ENCODE assay signal across 10 mouse cellular contexts in genomic region chr11:57950989-57951388, GRCm38 (mm10). TPM values are rescaled to one million over a fixed set of nuclear protein-coding genes. Genes with fewer than 3 reads are reported as not detected.
DNase-seq lines count a peak whose midpoint lies in the region; ATAC-seq and TF ChIP-seq lines count a peak whose summit lies in the region.
"Had no signal": no experiment of that assay in that cellular context is flagged by ENCODE, and none has a peak within 500 bp of the region (broad histone marks: within the 10 kb centered on the region; RNA-seq: fewer than 3 reads in every experiment).

No protein-coding gene starts in this region.

- no peaks in the 10 kb centered on the region for H3K27me3 ChIP-seq in hindbrain, embryonic 10.5 days (ENCODE audit: insufficient read depth, poor library complexity, severe bottlenecking)
- no peaks in the 10 kb centered on the region for H3K27me3 ChIP-seq in hindbrain, embryonic 16.5 days (replicated peaks; ENCODE audit: control insufficient read depth, insufficient read depth, low read length)
- H3K27me3 ChIP-seq in MEL (ENCODE audit: control insufficient read depth in 1 of 2, insufficient read depth in 2 of 2, low read length in 2 of 2) = no peaks in the 10 kb centered on the region
- H3K27me3 ChIP-seq in liver, adult 2 months (ENCODE audit: control insufficient read depth, insufficient read depth, low read length) = no peaks in the 10 kb centered on the region
- H3K27me3 ChIP-seq in splenic B cell, adult 2 months (ENCODE audit: control insufficient read depth, insufficient read depth, low read length, poor library complexity, severe bottlenecking) = no peaks in the 10 kb centered on the region
- H3K27me3 ChIP-seq: embryonic facial prominence, embryonic 15.5 days; stomach, embryonic 15.5 days had no signal

- TF ChIP-seq RAD21 in MEL (IDR thresholded peaks at IDR 0.05; ENCODE audit: low read depth, low read length) = peak; percentile 92

- H3K4me3 ChIP-seq in hindbrain, embryonic 10.5 days = no peak overlapping the region
- no peak overlapping the region for H3K4me3 ChIP-seq in hindbrain, embryonic 16.5 days (ENCODE audit: low read length)
- peak overlapping the region; percentile 50 to 58 for H3K4me3 ChIP-seq in MEL (ENCODE audit: control insufficient read depth in 1 of 2, insufficient read depth in 1 of 2, low read depth in 2 of 2, low read length in 2 of 2)
- no peak overlapping the region for H3K4me3 ChIP-seq in liver, adult 2 months (ENCODE audit: insufficient read depth, low read depth, low read length)
- H3K4me3 ChIP-seq: embryonic facial prominence, embryonic 15.5 days; stomach, embryonic 15.5 days had no signal

- TF ChIP-seq EP300 in MEL (IDR thresholded peaks at IDR 0.05; ENCODE audit: low read depth in 1 of 2, low read length in 2 of 2) = no peak

- H3K4me1 ChIP-seq in hindbrain, embryonic 10.5 days (replicated peaks) = 0 out of 2 replicates have a peak, but pooled peaks cover 3% of the 10 kb centered on the region
- no peaks in the 10 kb centered on the region for H3K4me1 ChIP-seq in hindbrain, embryonic 16.5 days (ENCODE audit: control insufficient read depth, insufficient read depth, low read depth, low read length)
- H3K4me1 ChIP-seq in MEL (ENCODE audit: control insufficient read depth in 1 of 2, insufficient read depth in 2 of 2, low read length in 2 of 2) = peaks cover 10 to 27% of the 10 kb centered on the region in 2 experiments
- H3K4me1 ChIP-seq in liver, adult 2 months (ENCODE audit: control insufficient read depth, insufficient read depth, low read length) = peaks cover 8% of the 10 kb centered on the region; the same call in 1 of the 2 replicates
- H3K4me1 ChIP-seq: embryonic facial prominence, embryonic 15.5 days; stomach, embryonic 15.5 days had no signal

- H3K4me2 ChIP-seq in hindbrain, embryonic 16.5 days (ENCODE audit: low read length) = no peak overlapping the region
- H3K4me2 ChIP-seq: embryonic facial prominence, embryonic 15.5 days; stomach, embryonic 15.5 days had no signal

- no peak for TF ChIP-seq POLR2A in MEL (IDR thresholded peaks at IDR 0.05; ENCODE audit: control insufficient read depth in 1 of 2, insufficient read depth in 1 of 2, low read depth in 1 of 2, low read length in 2 of 2, poor library complexity in 1 of 2)
- no peak for TF ChIP-seq POLR2A in liver, adult 2 months (IDR thresholded peaks at IDR 0.05; ENCODE audit: extremely low read depth, insufficient read depth, low read length)

- H3K9me3 ChIP-seq in hindbrain, embryonic 10.5 days = no peaks in the 10 kb centered on the region
- no peaks in the 10 kb centered on the region for H3K9me3 ChIP-seq in hindbrain, embryonic 16.5 days (ENCODE audit: control insufficient read depth, low read length)
- no peaks in the 10 kb centered on the region for H3K9me3 ChIP-seq in MEL (replicated peaks; ENCODE audit: insufficient read depth, low read length)
- H3K9me3 ChIP-seq: embryonic facial prominence, embryonic 15.5 days; stomach, embryonic 15.5 days had no signal

- 4% methylated on average over 4 of the region's 4 CpGs for WGBS in hindbrain, embryonic 10.5 days
- WGBS in hindbrain, embryonic 16.5 days = 1% methylated on average over 4 of the region's 4 CpGs
- 0% methylated on average over 4 of the region's 4 CpGs for WGBS in liver, adult 2 months

- no peak overlapping the region for H3K27ac ChIP-seq in hindbrain, embryonic 10.5 days
- H3K27ac ChIP-seq in hindbrain, embryonic 16.5 days (ENCODE audit: low read depth, low read length) = no peak overlapping the region
- no peak overlapping the region for H3K27ac ChIP-seq in MEL (ENCODE audit: control insufficient read depth, low read depth, low read length)
- H3K27ac ChIP-seq in liver, adult 2 months (replicated peaks; ENCODE audit: insufficient read depth, low read depth, low read length) = no peak overlapping the region
- H3K27ac ChIP-seq: embryonic facial prominence, embryonic 15.5 days; stomach, embryonic 15.5 days had no signal

- ATAC-seq in hindbrain, embryonic 16.5 days = no peak

- DNase-seq in hindbrain, embryonic 10.5 days (ENCODE audit: low spot score) = peak; percentile 21
- peak; percentile 80 for DNase-seq in 416B (ENCODE audit: low read depth)
- peak; percentile 91 for DNase-seq in MEL (ENCODE audit: low read depth, low spot score)
- DNase-seq in embryo, embryonic 10 days (ENCODE audit: low spot score) = peak; percentile 77
- DNase-seq in liver, adult 2 months (ENCODE audit: extremely low read depth, low read depth, low spot score) = peak; percentile 36
- peak; percentile 88 for DNase-seq in splenic B cell, adult 2 months (ENCODE audit: low read depth, low spot score)
- no peak for DNase-seq in ovary, postnatal 10 days (ENCODE audit: low spot score)

- no peaks in the 10 kb centered on the region for H3K36me3 ChIP-seq in hindbrain, embryonic 10.5 days
- no peaks in the 10 kb centered on the region for H3K36me3 ChIP-seq in hindbrain, embryonic 16.5 days (ENCODE audit: control insufficient read depth, insufficient read depth, low read length)
- peaks cover 0 to 23% of the 10 kb centered on the region in 2 experiments; a peak in 2 of 4 replicates for H3K36me3 ChIP-seq in MEL (ENCODE audit: control insufficient read depth in 1 of 2, insufficient read depth in 2 of 2, low read length in 2 of 2)
- no peaks in the 10 kb centered on the region for H3K36me3 ChIP-seq in liver, adult 2 months (ENCODE audit: control insufficient read depth, insufficient read depth, low read length)
- H3K36me3 ChIP-seq in splenic B cell, adult 2 months (ENCODE audit: control insufficient read depth, insufficient read depth, low read length, poor library complexity, severe bottlenecking) = no peaks in the 10 kb centered on the region
- H3K36me3 ChIP-seq: embryonic facial prominence, embryonic 15.5 days; stomach, embryonic 15.5 days had no signal

- peak; percentile 41 to 79 (median 52) for TF ChIP-seq CTCF in MEL (IDR thresholded peaks at IDR 0.05 in 2 of 3, conservative IDR thresholded peaks at IDR 0.05 in 1 of 3; ENCODE audit: control insufficient read depth in 1 of 3, insufficient read depth in 1 of 3, low read depth in 2 of 3, low read length in 3 of 3, poor library complexity in 1 of 3, severe bottlenecking in 1 of 3)
- TF ChIP-seq CTCF in liver, adult 2 months (IDR thresholded peaks at IDR 0.05; ENCODE audit: low read depth, low read length) = peak; percentile 47

- H3K79me2 ChIP-seq in MEL (ENCODE audit: control insufficient read depth, insufficient read depth, low read length, poor library complexity) = no peaks in the 10 kb centered on the region
- H3K79me2 ChIP-seq in liver, adult 2 months (ENCODE audit: control insufficient read depth, insufficient read depth, low read length) = no peaks in the 10 kb centered on the region

- H3K9ac ChIP-seq in hindbrain, embryonic 16.5 days (ENCODE audit: low read depth, low read length) = no peak overlapping the region; the same call in 1 of the 2 replicates
- H3K9ac ChIP-seq in MEL (ENCODE audit: control insufficient read depth, low read depth, low read length, poor library complexity, severe bottlenecking) = peak overlapping the region; percentile 51; the same call in 1 of the 2 replicates
- no peak overlapping the region for H3K9ac ChIP-seq in liver, adult 2 months (ENCODE audit: low read depth, low read length)
- H3K9ac ChIP-seq: embryonic facial prominence, embryonic 15.5 days; stomach, embryonic 15.5 days had no signal

TF ChIP-seq in MEL, 35 proteins besides CTCF, POLR2A, EP300 and RAD21:
- TF ChIP-seq GABPA (IDR thresholded peaks at IDR 0.05; ENCODE audit: low read depth, low read length) (no peak), JUND (IDR thresholded peaks at IDR 0.05; ENCODE audit: low read depth, low read length) (no peak; the same call in 1 of the 2 replicates), RCOR1 (IDR thresholded peaks at IDR 0.05; ENCODE audit: low read depth, low read length) (no peak), MXI1 (IDR thresholded peaks at IDR 0.05; ENCODE audit: low read depth, low read length) (peak; percentile 4; the same call in 1 of the 2 replicates), TBP (IDR thresholded peaks at IDR 0.05; ENCODE audit: low read depth, low read length) (no peak), TAL1 (IDR thresholded peaks at IDR 0.05; ENCODE audit: low read length) (no peak), GATA1 (IDR thresholded peaks at IDR 0.05; ENCODE audit: low read depth, low read length) (no peak), MEF2A (IDR thresholded peaks at IDR 0.05; ENCODE audit: extremely low read depth, insufficient replicate concordance, low read depth, low read length, poor library complexity, severe bottlenecking) (no peak), ZKSCAN1 (IDR thresholded peaks at IDR 0.05; ENCODE audit: low read depth, low read length) (peak; percentile 69; the same call in 1 of the 2 replicates), HCFC1 (IDR thresholded peaks at IDR 0.05; ENCODE audit: low read depth, low read length) (no peak), SIN3A (IDR thresholded peaks at IDR 0.05; ENCODE audit: low read length) (peak; percentile 42; the same call in 1 of the 2 replicates), NELFE (IDR thresholded peaks at IDR 0.05; ENCODE audit: low read depth, low read length) (no peak), BHLHE40 (IDR thresholded peaks at IDR 0.05; ENCODE audit: borderline replicate concordance, low read depth, low read length) (no peak), MAFK (IDR thresholded peaks at IDR 0.05; ENCODE audit: borderline replicate concordance, low read depth, low read length) (no peak), MYC (IDR thresholded peaks at IDR 0.05; ENCODE audit: low read depth, low read length) (no peak), ETS1 (IDR thresholded peaks at IDR 0.05; ENCODE audit: low read depth, low read length) (0 out of 2 replicates have a peak, but pooled peaks have one; percentile 6), ZNF384 (IDR thresholded peaks at IDR 0.05; ENCODE audit: low read depth, low read length) (peak; percentile 90), POLR2AphosphoS5 (IDR thresholded peaks at IDR 0.05; ENCODE audit: borderline replicate concordance, low read depth, low read length) (no peak), ZC3H11A (IDR thresholded peaks at IDR 0.05; ENCODE audit: low read depth, low read length) (peak; percentile 95), E2F4 (IDR thresholded peaks at IDR 0.05; ENCODE audit: borderline replicate concordance, low read depth, low read length) (no peak), SMC3 (IDR thresholded peaks at IDR 0.05; ENCODE audit: low read depth, low read length) (peak; percentile 80)

RNA-seq across cellular contexts. Expression of gene Larp1, which starts 57.9 kb away (rescaled TPM):
- polyA plus RNA-seq in hindbrain, embryonic 10.5 days (2016; fragmentation: Nextera tagmentation; extraction: Ambion mirVana) = 14.0 and 15.6 TPM in 2 replicates
- 17.3 and 18.0 TPM in 2 replicates for polyA plus RNA-seq in hindbrain, embryonic 16.5 days (2015; fragmentation: Nextera tagmentation; extraction: Ambion mirVana)
- total RNA-seq in MEL (2012; rRNA removed) = 73.9 and 88.3 TPM in 2 replicates
- polyA plus RNA-seq in MEL (2012; ENCODE audit: insufficient read depth in 1 of 2, insufficient read length in 2 of 2, low read depth in 1 of 2, low replicate concordance in 2 of 2, missing spikeins in 1 of 2) = 1,000 to 10,000 TPM in 1 of 2 experiments, 100 to 1,000 TPM in 1; 201 to 2,325 TPM
- 19.7 and 31.4 TPM in 2 replicates for total RNA-seq in liver, adult 2 months (2014; rRNA removed)
- polyA plus RNA-seq in liver, adult 2 months (2012; rRNA removed) = 34.7 and 39.8 TPM in 2 replicates

Comparison
In these comparisons a context has a peak if more than half of its experiments do, and no peak if none do; other contexts are left out.
1. H3K4me3 ChIP-seq: peak in MEL (2 of 2); none in hindbrain, embryonic 10.5 days (single experiment), hindbrain, embryonic 16.5 days (single experiment) and liver, adult 2 months (single experiment).